Mouse (Mus musculus): ENCODE data around the gene Hs6st3.

DNA sequence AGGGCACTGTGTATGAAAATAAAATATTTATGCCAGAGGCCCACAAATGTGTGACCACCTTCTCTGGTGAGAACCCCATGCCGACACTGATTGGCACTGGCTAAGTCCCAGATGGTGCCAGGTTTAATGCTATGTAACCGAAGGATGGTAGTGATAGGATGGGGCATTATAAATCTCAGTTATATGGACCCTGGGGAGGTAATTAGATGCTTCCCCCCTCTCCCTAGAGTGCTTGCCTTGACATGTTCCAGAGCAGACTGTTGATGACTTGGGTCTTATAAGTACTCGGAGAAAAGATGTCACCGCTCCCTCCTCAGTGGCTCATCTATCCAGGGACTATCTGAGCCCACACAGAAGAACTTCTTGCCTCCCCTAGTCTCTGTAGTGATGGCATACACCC, 561.8 kb downstream of the Hs6st3 start:
- TF ChIP-seq CTCF (IDR thresholded peaks at IDR 0.05; ENCODE audit: control insufficient read depth, insufficient read depth, low read length) (no peak), POLR2A (IDR thresholded peaks at IDR 0.05; ENCODE audit: borderline replicate concordance, control insufficient read depth, low read depth, low read length) (no peak)
